Mouse (Mus musculus): ENCODE data around the gene Cebpb.
A peak's percentile ranks its signal among the peaks of the same experiment; 100 is the strongest.

The Cebpb gene

GRCm38 (mm10) chr2:167665972-167666713 lies 22.6 kb upstream of the Cebpb start:
- DNase-seq (ENCODE audit: low spot score) = no peak

- DNase-seq (ENCODE audit: low spot score) = no peak
Observed at GRCm38 (mm10) chr2:167668426-167668825, 20.3 kb upstream of the Cebpb start.

- DNase-seq (ENCODE audit: low spot score) = no peak
Observed at GRCm38 (mm10) chr2:167669398-167669797, 19.3 kb upstream of the Cebpb start.

- DNase-seq (ENCODE audit: low spot score) = no peak
Observed at GRCm38 (mm10) chr2:167671101-167671633, 17.5 kb upstream of the Cebpb start.

- DNase-seq (ENCODE audit: low spot score) = no peak
Observed at GRCm38 (mm10) chr2:167672212-167672685, 16.5 kb upstream of the Cebpb start.

DNA sequence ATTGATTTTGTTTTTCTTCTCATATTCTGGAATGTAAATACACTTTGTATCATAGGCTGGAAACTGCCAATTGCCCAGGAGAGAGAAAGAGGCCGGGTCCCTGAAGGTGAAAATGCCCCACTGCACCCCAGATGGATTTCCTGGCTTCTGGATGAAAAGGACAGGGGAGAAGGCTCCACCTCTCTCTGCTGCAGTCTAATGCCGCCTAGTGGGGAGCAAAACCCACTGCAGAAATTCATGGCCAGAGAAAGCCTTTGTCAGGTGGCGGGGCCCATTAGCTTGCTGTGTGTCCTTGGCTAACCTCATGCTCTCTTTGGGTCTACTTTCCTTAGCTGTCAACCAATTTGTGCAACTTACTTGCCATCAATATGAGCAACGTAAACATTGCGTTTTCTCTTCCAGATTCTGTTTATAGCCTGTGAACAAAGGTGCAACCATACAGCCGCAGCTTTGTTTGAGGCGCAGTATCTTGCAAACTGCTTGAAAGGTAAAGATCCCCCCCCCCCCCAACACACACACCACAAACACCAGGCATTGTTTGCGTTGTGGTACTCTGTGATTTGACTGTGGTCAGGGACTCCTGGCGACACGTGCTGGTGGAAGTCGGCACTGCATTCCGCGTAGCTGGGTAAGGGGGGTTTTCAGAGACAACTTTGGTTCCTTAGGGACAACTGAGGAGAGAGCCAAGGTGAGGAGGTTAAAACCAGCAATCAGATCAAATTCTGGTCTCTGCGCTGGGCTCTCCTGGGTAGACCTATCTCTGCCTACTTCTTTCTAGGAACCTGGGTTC lies 13.4 kb upstream of the Cebpb start:
- no peak for DNase-seq (ENCODE audit: low spot score)

DNA sequence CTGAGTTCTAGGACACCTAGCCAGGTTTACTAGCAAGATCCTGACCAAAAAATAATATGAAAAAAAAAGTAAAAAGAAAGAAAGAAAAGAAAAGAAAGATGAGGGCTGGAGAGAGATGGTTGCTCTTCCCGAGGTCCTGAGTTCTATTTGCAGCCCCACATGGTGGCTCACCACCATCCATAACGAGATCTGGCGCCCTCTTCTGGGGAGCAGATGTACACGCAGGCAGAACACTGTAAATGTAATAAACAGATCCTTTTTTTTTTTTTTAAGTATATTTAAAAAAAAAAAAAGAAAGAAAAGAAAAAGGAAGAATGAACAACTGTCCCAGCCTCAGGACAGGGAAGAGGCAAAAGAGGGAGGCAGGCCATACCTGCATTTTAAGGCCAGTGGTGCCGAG lies 10.1 kb upstream of the Cebpb start:
- no peak for DNase-seq (ENCODE audit: low spot score)

DNA sequence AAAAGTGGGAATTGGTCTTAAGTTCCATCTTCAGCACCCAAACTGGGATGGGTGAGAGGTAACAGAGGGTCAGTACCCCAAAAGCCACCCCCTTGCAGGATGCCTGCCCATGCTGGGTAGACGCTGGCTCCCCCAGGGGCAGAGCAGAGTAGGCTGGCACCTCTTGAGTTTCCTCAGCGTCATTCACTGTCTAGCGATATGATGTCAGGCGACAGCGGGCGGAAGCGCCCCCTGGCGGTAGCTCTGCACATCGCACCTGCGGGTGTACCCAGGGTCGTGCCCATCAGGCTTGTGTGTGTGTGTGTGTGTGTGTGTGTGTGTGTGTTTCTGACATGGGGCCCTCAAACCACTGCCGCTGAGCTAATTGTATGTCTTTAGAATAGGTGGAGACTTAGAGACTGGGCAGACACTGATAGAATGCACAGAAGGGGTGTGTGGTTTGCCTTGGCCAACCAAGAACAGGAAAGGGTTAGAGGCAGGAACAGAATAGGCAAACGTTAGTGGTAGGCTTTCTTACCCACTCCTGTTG lies 8.7 kb upstream of the Cebpb start:
- DNase-seq (ENCODE audit: low spot score) = peak; percentile 82

DNA sequence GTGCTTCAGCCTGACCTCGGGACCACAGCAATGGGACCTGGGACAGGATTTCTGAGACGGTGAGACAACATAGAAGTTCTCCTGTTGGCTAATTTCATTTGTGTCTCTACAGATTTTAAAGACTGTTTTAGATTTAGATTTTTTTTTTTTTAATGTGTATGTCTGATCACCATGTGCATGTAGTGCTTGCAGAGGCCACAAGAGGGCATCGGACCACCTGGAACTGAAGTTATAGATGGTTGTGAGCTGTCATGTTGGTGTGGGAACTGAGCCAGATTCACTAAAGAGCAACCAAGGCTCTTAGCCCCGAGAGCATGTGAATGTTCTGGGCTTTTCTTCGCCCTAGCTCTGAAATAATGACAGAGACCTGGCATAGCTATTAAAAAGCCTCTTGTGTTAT lies 8.1 kb upstream of the Cebpb start:
- DNase-seq (ENCODE audit: low spot score) = no peak

DNA sequence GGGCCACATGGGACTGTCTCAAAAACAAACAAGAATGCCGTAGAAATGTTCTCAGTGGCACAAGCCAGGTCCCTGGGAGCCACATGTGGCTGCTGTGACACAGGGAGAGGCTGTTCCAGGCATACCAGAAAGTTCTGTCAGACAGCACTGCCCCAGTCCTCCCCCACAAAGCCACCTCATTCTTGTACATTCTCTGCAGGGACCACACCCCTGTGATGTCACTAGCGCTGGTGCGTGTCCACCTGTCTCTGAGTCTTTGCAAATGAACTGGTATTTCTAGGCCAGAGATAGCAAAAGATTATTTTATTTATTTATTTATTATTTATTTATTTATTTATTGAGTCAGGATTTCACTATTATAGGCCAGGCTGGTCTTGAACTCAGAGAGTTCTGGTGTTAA lies 5.0 kb upstream of the Cebpb start:
- DNase-seq (ENCODE audit: low spot score) = no peak

GRCm38 (mm10) chr2:167685137-167685536 lies 3.6 kb upstream of the Cebpb start:
- DNase-seq (ENCODE audit: low spot score) = peak; percentile 94

DNA sequence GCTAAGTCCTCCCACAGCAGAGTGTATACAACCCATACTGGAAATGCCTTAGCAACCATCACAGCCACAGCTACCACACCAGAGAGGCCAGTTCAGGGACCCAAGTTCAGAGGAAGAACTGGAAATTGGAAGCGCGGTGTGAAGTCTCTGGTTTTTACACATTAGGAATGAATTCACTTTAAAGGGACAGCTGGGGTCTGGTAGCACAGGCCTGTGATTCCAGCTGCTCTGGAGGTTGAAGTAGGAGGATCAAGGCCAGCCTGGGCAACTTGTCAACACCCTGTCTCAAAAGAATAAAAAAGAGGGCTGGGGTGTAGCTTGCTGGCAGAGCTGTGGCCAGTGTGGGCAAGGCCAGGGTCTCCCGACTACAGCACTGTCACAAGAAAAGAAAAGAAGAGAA lies 2.9 kb upstream of the Cebpb start:
- DNase-seq (ENCODE audit: low spot score) = no peak

DNA sequence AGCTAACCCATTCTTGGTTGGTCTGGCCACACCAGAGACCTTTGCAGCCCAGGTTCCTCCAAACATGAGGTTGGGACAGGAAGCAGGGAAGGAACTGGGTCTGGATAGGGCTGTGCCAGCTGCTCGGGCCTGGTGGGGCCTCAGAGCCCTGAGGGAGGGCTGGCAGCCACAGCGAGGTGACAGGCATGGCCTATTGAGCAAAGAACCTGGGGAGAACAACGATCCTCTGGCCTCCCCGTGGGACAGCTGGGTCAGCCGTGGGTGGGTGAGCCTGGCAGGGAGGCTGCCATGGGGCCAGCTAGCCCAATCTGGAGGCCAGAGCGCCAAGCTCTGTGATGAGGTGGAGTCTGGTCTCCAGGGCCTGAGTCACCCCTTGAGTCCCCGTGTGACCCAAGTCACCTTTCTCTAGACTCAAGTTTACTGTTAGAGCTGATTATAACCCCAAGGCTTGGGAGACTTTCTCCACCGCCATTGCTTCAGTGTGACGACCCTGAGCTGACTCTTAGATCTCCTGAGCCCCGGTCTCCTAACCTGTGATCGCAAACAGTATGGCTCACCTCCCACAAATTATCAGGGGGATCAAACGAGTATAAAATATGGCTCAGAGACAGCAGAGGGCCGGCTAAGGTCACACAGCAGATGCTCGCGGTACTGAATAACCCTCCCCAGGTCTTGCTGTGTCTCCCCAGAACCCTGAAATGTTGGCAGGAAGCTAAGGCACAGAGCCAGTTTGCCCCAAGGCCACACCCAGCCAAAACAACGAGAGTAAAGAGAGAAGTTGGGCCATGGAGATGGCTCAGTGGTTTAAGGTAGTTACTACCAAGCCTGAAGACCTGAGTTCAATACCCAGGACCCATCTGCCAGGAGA lies 2.1 kb upstream of the Cebpb start:
- DNase-seq (ENCODE audit: low spot score) = no peak

DNA sequence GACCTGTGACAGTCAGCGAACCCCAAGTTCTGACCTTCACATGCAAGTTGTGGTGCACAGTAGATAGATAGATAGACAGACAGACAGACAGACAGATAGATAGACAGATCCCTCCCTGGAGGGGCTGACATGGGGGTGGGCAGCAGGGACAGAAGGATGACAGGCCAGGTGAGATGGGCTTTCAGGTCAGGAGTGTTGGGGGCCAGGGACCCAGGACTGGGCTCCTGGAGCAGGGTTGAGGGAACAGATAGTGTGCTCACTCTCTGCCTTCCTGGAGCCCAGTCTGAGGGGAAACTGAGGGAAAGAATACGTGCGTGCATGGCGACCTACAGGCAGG lies 1.5 kb upstream of the Cebpb start:
- no peak for DNase-seq (ENCODE audit: low spot score)

DNA sequence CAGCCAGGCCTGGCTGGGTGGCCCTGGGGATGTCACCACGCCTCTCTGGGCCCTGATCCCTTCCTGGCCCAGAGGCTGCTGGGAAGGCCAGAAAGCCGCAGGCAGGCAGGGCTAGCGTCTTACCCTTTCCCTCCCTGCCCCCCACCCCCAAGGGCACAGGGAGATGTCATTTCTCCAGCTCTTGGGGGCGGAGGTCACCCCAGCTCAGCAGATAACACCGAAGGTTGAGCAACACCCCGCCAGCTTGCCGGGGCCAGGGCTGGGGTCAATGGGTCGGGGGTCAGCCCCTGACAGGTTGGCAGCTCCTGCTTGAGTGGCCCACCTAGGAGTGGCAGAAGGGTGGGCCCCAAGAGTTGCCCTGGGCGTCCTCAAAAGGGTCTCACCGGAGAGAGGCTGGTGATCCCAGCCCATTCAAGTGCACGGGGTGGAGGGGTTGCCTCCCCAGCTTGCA lies 1.0 kb upstream of the Cebpb start:
- DNase-seq (ENCODE audit: low spot score) = no peak

DNA sequence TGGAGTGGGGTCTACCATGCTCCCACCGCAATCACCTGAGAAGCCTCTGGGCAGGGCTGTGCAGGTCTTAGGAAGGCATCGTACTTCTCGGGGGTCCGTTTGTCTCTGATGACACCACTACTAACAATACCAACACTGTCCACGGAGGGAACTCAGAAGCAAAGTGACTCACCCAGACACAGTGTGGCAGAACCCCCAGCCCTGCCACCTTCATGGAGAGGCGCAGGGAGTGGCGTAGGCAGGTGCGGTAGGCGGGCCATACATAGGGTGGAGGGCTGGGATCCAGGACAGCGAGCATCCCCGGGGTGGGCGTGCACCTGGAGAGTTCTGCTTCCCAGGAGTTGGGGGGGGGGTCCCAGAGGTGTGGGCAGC lies 603 bp upstream of the Cebpb start:
- DNase-seq (ENCODE audit: low spot score) = no peak

DNA sequence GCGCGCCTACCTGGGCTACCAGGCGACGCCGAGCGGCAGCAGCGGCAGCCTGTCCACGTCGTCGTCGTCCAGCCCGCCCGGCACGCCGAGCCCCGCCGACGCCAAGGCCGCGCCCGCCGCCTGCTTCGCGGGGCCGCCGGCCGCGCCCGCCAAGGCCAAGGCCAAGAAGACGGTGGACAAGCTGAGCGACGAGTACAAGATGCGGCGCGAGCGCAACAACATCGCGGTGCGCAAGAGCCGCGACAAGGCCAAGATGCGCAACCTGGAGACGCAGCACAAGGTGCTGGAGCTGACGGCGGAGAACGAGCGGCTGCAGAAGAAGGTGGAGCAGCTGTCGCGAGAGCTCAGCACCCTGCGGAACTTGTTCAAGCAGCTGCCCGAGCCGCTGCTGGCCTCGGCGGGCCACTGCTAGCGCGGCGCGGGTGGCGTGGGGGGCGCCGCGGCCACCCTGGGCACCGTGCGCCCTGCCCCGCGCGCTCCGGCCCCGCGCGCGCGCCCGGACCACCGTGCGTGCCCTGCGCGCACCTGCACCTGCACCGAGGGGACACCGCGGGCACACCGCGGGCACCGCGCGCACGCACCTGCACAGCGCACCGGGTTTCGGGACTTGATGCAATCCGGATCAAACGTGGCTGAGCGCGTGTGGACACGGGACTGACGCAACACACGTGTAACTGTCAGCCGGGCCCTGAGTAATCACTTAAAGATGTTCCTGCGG lies 945 bp downstream of the Cebpb start, which contains the start of gene Tmem189:
TSS of gene Tmem189 (minus strand) at position 322 of the 718 bp plus-strand sequence.
- peak; percentile 67 for DNase-seq (ENCODE audit: low spot score)

DNA sequence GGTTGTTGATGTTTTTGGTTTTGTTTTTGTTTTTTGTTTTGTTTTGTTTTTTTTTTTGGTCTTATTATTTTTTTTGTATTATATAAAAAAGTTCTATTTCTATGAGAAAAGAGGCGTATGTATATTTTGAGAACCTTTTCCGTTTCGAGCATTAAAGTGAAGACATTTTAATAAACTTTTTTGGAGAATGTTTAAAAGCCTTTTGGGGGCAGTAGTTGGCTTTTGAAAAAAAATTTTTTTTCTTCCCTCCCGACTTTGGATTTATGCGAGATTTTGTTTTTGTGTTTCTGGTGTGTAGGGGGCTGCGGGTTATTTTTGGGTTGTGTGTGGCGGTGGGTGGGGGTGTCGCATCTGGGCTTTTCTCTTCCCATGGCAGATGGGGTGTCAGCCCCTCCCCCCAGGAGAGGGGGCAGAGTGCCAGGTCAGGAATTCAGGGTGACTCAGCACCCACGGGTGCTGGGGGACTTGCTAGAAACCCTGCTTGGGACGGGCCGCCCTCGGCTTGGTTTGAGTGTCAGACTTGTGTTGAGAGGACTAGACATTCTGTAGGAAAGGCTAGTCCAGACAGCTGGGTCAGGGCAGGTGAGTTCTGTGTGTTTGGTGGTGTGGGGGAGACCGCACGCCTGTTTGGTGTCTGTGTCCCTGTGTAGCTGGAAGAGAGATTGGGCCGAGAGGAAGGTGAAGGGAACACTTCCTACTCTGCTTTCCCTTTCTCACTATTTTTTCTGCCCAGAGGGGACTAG lies 1.7 kb downstream of the Cebpb start:
- DNase-seq (ENCODE audit: low spot score) = peak; percentile 61

DNA sequence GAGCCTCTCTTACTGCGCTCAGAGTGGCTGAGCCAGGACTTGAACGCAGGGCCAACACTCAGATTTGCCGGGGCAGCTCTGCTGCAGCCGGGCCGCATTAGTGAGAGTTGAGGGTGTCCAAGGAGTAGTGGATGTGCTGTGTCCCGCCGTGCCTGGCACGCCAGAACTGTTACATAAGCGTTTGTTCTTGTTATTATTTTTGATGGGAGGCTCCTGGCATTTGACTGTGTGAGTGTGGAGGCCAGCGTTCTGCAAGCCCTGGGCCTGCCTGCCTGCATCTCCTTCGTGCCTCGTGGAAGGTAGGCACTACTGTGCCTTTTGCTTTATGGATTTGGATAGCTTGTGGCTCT lies 2.2 kb downstream of the Cebpb start:
- DNase-seq (ENCODE audit: low spot score) = peak; percentile 83

GRCm38 (mm10) chr2:167691410-167691809 lies 2.7 kb downstream of the Cebpb start:
- no peak for DNase-seq (ENCODE audit: low spot score)

Data from lung, postnatal 25 days (tissue).